Mouse (Mus musculus): ENCODE results near the gene Olfr27. TPM values are rescaled to one million over a fixed set of nuclear protein-coding genes. Genes with fewer than 3 reads are reported as not detected.

Gene Olfr27
- not detected for total RNA-seq (2022)

DNA sequence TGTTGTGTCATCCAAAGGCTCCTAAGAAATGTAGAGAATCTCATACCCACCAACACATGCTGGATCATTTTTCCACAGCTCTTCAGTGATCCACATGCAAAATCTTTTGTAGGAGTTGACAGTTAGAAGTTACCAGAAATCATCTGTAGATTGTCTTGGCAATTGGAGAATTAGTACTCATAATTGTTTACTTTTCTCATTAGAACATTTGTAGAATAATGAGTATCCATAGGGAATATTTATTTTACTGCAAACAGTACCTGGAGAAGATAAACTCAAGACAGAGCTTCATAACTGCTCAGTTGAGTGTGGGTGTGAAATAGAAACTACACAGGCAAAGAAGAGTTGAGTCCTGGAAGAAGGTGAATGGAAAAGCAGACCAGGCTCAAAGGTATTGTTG lies at the start of gene Olfr27:
Olfr27 (plus strand) TSS at position 301 of the 400 bp plus-strand sequence.
- DNase-seq (ENCODE audit: low spot score): no peak

DNA sequence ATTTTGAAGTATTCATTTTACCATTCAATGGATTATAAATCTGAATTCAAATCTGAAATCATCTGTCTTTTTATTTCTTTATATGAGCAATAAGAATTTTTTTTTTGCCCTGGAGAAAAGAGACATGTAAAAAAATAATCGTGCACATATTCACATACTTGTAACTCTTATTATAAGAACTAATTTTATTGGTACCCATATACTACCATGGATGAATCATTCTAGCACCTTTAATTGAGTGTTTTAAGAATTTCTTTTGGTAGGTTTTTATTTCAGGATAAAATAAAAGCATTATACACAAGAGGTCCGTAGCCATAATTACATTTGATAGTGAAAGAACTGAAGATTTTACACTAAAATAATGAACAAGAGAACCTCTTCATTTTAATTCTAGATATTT lies 49.1 kb upstream of the Olfr27 start, which contains the start of gene Olfr938:
Olfr938 (minus strand) TSS at position 101 of the 400 bp plus-strand sequence.
- no peak for DNase-seq (ENCODE audit: low spot score)

DNA sequence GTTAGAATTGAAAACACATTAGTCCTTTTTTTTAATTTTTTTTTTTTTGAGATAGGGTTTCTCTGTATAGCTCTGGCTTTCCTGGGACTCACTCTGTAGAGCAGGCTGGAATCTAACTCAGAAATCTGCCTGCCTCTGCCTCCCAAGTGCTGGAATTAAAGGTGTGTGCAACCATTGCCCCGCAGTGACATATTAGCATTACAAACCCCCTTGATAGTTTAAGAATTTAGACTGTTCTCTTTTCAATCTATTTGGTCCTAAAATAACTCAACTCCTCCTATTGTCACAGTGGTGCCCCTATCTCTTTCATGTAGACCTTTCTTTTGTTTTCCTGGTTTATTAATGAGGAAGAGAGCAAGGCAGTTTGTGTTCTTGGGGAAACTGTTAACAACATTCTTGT lies 605 bp upstream of the Olfr27 start:
- DNase-seq (ENCODE audit: low spot score): no peak

DNA sequence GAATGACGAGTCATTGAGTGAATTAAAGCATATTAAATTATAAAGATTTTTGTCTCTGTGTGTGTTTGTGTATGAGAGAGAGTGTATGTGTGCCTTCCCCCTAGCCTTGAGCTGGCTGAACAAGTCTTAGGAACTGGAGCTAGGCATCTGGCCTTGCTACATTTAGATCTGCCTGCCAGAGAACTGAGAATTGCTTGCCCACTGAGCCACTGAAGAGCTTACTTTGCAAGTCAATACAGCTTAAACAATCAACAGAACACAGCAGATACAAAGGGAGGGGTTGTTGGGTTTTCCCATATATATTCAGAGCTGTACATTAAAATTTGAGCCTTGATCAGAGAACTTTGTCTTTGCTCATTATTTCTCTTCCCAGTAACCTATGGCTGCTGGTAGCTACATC lies 24.5 kb downstream of the Olfr27 start:
- no peak for DNase-seq (ENCODE audit: low spot score)

DNA sequence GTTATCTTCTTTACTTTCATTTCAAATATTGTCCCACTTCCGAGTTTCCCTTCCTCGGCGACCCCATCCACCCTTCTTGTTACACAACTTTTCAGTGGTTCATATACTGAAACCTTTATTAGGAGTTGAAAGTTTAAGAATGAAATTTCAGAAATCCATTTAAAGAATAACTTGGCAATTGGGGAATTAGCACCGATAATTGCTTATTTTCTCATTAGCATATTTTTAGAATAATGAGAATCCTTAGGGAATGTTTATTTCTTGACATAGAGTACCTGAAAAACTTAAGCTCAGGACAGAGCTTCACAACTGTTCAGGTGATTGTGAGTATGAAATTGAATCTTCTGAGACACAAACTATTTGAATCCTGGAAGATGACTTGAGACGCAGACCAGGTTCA lies 38.1 kb downstream of the Olfr27 start, which contains the start of gene Olfr943:
Olfr943 (plus strand) TSS at position 301 of the 400 bp plus-strand sequence.
- no peak for DNase-seq (ENCODE audit: low spot score)

Other genes starting within 250 kb of the Olfr27 start
- not detected for gene Olfr930, start 198.3 kb upstream of the Olfr27 start, total RNA-seq (2022)
- gene Olfr933, start 155.8 kb upstream of the Olfr27 start, total RNA-seq (2022): not detected
- gene Olfr934, start 139.8 kb upstream of the Olfr27 start, total RNA-seq (2022): not detected
- gene Olfr935, start 128.4 kb upstream of the Olfr27 start, total RNA-seq (2022): not detected
- gene Olfr146, start 104.8 kb upstream of the Olfr27 start, total RNA-seq (2022): not detected
- not detected for gene Olfr937, start 63.2 kb upstream of the Olfr27 start, total RNA-seq (2022)
- not detected for gene Olfr938, start 49.2 kb upstream of the Olfr27 start, total RNA-seq (2022)
- gene Olfr943, start 38.2 kb downstream of the Olfr27 start, total RNA-seq (2022): not detected
- not detected for gene Olfr944, start 73.8 kb downstream of the Olfr27 start, total RNA-seq (2022)
- gene Olfr1537, start 121.9 kb downstream of the Olfr27 start, total RNA-seq (2022): not detected
- not detected for gene Olfr945, start 148.7 kb downstream of the Olfr27 start, total RNA-seq (2022)
- gene Olfr948, start 197.9 kb downstream of the Olfr27 start, total RNA-seq (2022): not detected